In the genomic region with DNA sequence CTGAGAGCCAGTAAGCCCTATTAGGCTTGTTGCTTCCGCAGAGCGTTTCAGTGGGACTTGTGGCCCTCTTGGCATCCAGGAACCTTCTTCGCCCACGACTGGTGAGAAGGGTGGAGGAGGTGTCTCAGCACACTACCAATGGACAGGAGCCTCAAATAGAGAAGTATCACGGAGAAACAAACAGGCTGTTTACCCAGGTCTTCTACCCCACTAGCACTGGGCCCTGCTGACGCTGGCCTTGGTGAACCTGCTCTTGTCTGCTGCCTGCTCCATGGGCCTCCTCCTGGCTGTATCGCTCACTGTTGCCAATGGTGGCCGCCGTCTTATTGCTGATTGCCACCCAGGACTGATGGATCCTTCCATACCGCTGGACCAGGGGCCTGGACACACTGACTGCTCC, we compare ENCODE assay signal across 9 mouse cellular contexts. TPM values are rescaled to one million over a fixed set of nuclear protein-coding genes. Genes with fewer than 3 reads are reported as not detected.
DNase-seq lines count a peak whose midpoint lies in the region; ATAC-seq and TF ChIP-seq lines count a peak whose summit lies in the region.
"Had no signal": no experiment of that assay in that cellular context is flagged by ENCODE, and none has a peak within 500 bp of the region (broad histone marks: within the 10 kb centered on the region; RNA-seq: fewer than 3 reads in every experiment).

No protein-coding gene starts in this region.

- no peaks in the 10 kb centered on the region; the same call in 1 of the 2 replicates for H3K27me3 ChIP-seq in midbrain, embryonic 11.5 days (ENCODE audit: control insufficient read depth, insufficient read depth, low read length)
- H3K27me3 ChIP-seq in midbrain, embryonic 15.5 days (replicated peaks) = no peaks in the 10 kb centered on the region
- no peaks in the 10 kb centered on the region for H3K27me3 ChIP-seq in limb, embryonic 14.5 days (ENCODE audit: control insufficient read depth, insufficient read depth, low read length)

- H3K27ac ChIP-seq in midbrain, embryonic 11.5 days (ENCODE audit: low read depth, low read length) = no peak overlapping the region
- H3K27ac ChIP-seq in midbrain, embryonic 15.5 days = no peak overlapping the region
- H3K27ac ChIP-seq in limb, embryonic 14.5 days (replicated peaks; ENCODE audit: low read depth, low read length) = no peak overlapping the region

- no peak for TF ChIP-seq POLR2A in limb, embryonic 14.5 days (IDR thresholded peaks at IDR 0.05; ENCODE audit: borderline replicate concordance, extremely low read depth, insufficient read depth, insufficient read length)

- 43% methylated on average over 10 of the region's 10 CpGs for WGBS in midbrain, embryonic 11.5 days
- 60% methylated on average over 10 of the region's 10 CpGs for WGBS in midbrain, embryonic 15.5 days
- 56% methylated on average over 9 of the region's 10 CpGs for WGBS in limb, embryonic 14.5 days

- ATAC-seq in frontal cortex, adult (ENCODE audit: low TSS enrichment) = peak; percentile 25; the same call in 1 of the 2 replicates
- ATAC-seq in midbrain, embryonic 11.5 days (ENCODE audit: low FRiP score) = no peak
- no peak for ATAC-seq in midbrain, embryonic 15.5 days (replicated peaks)
- no peak for ATAC-seq in limb, embryonic 14.5 days (ENCODE audit: low FRiP score, low read depth)

- no peak for DNase-seq in frontal cortex, postnatal 25 days (ENCODE audit: low spot score in 2 of 2)
- peak; percentile 91 for DNase-seq in midbrain, embryonic 11.5 days (ENCODE audit: low spot score, missing footprints)
- DNase-seq in limb, embryonic 14.5 days (ENCODE audit: low spot score) = no peak
- DNase-seq in yolk sac, embryonic 10.5 days (ENCODE audit: low spot score) = peak; percentile 10
- DNase-seq in adrenal gland, adult (ENCODE audit: inconsistent age in 2 of 2, low spot score in 1 of 2) = no peak
- DNase-seq in frontal cortex, postnatal 10 days (ENCODE audit: low spot score in 2 of 2) = no peak
- DNase-seq: right cerebral cortex, postnatal 25 days had no signal

- H3K9ac ChIP-seq in midbrain, embryonic 11.5 days (ENCODE audit: low read length) = no peak overlapping the region
- H3K9ac ChIP-seq in midbrain, embryonic 15.5 days = no peak overlapping the region
- H3K9ac ChIP-seq in limb, embryonic 14.5 days (ENCODE audit: low read depth, low read length, severe bottlenecking) = peak overlapping the region; percentile 45

- H3K9me3 ChIP-seq in midbrain, embryonic 11.5 days (ENCODE audit: control insufficient read depth, low read length) = no peaks in the 10 kb centered on the region
- H3K9me3 ChIP-seq in midbrain, embryonic 15.5 days = no peaks in the 10 kb centered on the region
- H3K9me3 ChIP-seq in limb, embryonic 14.5 days (ENCODE audit: control insufficient read depth, low read length) = no peaks in the 10 kb centered on the region

- H3K4me2 ChIP-seq in midbrain, embryonic 11.5 days = no peak overlapping the region
- no peak overlapping the region for H3K4me2 ChIP-seq in midbrain, embryonic 15.5 days
- peak overlapping the region; percentile 48 for H3K4me2 ChIP-seq in limb, embryonic 14.5 days (replicated peaks; ENCODE audit: low read depth, low read length, severe bottlenecking)

- H3K4me1 ChIP-seq in midbrain, embryonic 11.5 days (ENCODE audit: control insufficient read depth, insufficient read depth, low read length) = peaks cover 8% of the 10 kb centered on the region; the same call in 1 of the 2 replicates
- H3K4me1 ChIP-seq in midbrain, embryonic 15.5 days = peaks cover 5% of the 10 kb centered on the region; the same call in 1 of the 2 replicates
- H3K4me1 ChIP-seq in limb, embryonic 14.5 days (ENCODE audit: control insufficient read depth, insufficient read depth, low read length) = peaks cover 23% of the 10 kb centered on the region

- H3K36me3 ChIP-seq in midbrain, embryonic 11.5 days (ENCODE audit: control insufficient read depth, insufficient read depth, low read length) = peaks cover 28% of the 10 kb centered on the region
- H3K36me3 ChIP-seq in midbrain, embryonic 15.5 days (replicated peaks) = peaks cover 52% of the 10 kb centered on the region
- peaks cover 81% of the 10 kb centered on the region for H3K36me3 ChIP-seq in limb, embryonic 14.5 days (ENCODE audit: control insufficient read depth, insufficient read depth, low read length)

- no peak overlapping the region for H3K4me3 ChIP-seq in midbrain, embryonic 11.5 days (ENCODE audit: low read depth, low read length)
- no peak overlapping the region for H3K4me3 ChIP-seq in midbrain, embryonic 15.5 days
- peak overlapping the region; percentile 33 for H3K4me3 ChIP-seq in limb, embryonic 14.5 days (replicated peaks; ENCODE audit: low read length)

RNA-seq across cellular contexts. Expression of a gene that starts 0.7 kb away (rescaled TPM):
- polyA plus RNA-seq in midbrain, embryonic 11.5 days (2014; fragmentation: Nextera tagmentation; extraction: Ambion mirVana) = 2.6 and 3.4 TPM in 2 replicates
- 2.5 and 3.2 TPM in 2 replicates for polyA plus RNA-seq in midbrain, embryonic 15.5 days (2015; fragmentation: Nextera tagmentation; extraction: Ambion mirVana)
- polyA plus RNA-seq in limb, embryonic 14.5 days (2012; rRNA removed) = 25.2 and 31.4 TPM in 2 replicates
- polyA plus RNA-seq in limb, embryonic 14.5 days (2014; fragmentation: Nextera tagmentation; extraction: Ambion mirVana) = 10.2 and 16.4 TPM in 2 replicates

RNA-seq across cellular contexts. Expression of a gene that starts 11.1 kb away (rescaled TPM):
- 1.3 TPM in 1 of 2 replicates, not detected in the other for polyA plus RNA-seq in midbrain, embryonic 11.5 days (2014; fragmentation: Nextera tagmentation; extraction: Ambion mirVana)
- 0.45 and 0.69 TPM in 2 replicates for polyA plus RNA-seq in midbrain, embryonic 15.5 days (2015; fragmentation: Nextera tagmentation; extraction: Ambion mirVana)
- polyA plus RNA-seq in limb, embryonic 14.5 days (2012; rRNA removed) = 0.15 TPM in 1 of 2 replicates, not detected in the other
- 0.40 TPM in 1 of 2 replicates, not detected in the other for polyA plus RNA-seq in limb, embryonic 14.5 days (2014; fragmentation: Nextera tagmentation; extraction: Ambion mirVana)

RNA-seq across cellular contexts. Expression of a gene that starts 11.5 kb away (rescaled TPM):
- polyA plus RNA-seq in midbrain, embryonic 11.5 days (2014; fragmentation: Nextera tagmentation; extraction: Ambion mirVana) = 147 and 148 TPM in 2 replicates
- 169 and 177 TPM in 2 replicates for polyA plus RNA-seq in midbrain, embryonic 15.5 days (2015; fragmentation: Nextera tagmentation; extraction: Ambion mirVana)
- polyA plus RNA-seq in limb, embryonic 14.5 days (2012; rRNA removed) = 161 and 181 TPM in 2 replicates
- 157 and 166 TPM in 2 replicates for polyA plus RNA-seq in limb, embryonic 14.5 days (2014; fragmentation: Nextera tagmentation; extraction: Ambion mirVana)

RNA-seq across cellular contexts. Expression of a gene that starts 31.7 kb away (rescaled TPM):
- 156 and 164 TPM in 2 replicates for polyA plus RNA-seq in midbrain, embryonic 11.5 days (2014; fragmentation: Nextera tagmentation; extraction: Ambion mirVana)
- polyA plus RNA-seq in midbrain, embryonic 15.5 days (2015; fragmentation: Nextera tagmentation; extraction: Ambion mirVana) = 191 and 200 TPM in 2 replicates
- polyA plus RNA-seq in limb, embryonic 14.5 days (2012; rRNA removed) = 91.2 and 118 TPM in 2 replicates
- polyA plus RNA-seq in limb, embryonic 14.5 days (2014; fragmentation: Nextera tagmentation; extraction: Ambion mirVana) = 98.8 and 111 TPM in 2 replicates

RNA-seq across cellular contexts. Expression of a gene that starts 38.8 kb away (rescaled TPM):
- 25.6 and 31.9 TPM in 2 replicates for polyA plus RNA-seq in midbrain, embryonic 11.5 days (2014; fragmentation: Nextera tagmentation; extraction: Ambion mirVana)
- polyA plus RNA-seq in midbrain, embryonic 15.5 days (2015; fragmentation: Nextera tagmentation; extraction: Ambion mirVana) = 34.3 and 36.6 TPM in 2 replicates
- 53.3 and 64.2 TPM in 2 replicates for polyA plus RNA-seq in limb, embryonic 14.5 days (2012; rRNA removed)
- polyA plus RNA-seq in limb, embryonic 14.5 days (2014; fragmentation: Nextera tagmentation; extraction: Ambion mirVana) = 41.6 and 46.1 TPM in 2 replicates

Comparison
In these comparisons a context has a peak if more than half of its experiments do, and no peak if none do; other contexts are left out.
1. DNase-seq: peak in midbrain, embryonic 11.5 days (single experiment) and yolk sac, embryonic 10.5 days (single experiment); none in frontal cortex, postnatal 25 days (0 of 2), limb, embryonic 14.5 days (single experiment), adrenal gland, adult (0 of 2) and frontal cortex, postnatal 10 days (0 of 2).